In the genomic region with DNA sequence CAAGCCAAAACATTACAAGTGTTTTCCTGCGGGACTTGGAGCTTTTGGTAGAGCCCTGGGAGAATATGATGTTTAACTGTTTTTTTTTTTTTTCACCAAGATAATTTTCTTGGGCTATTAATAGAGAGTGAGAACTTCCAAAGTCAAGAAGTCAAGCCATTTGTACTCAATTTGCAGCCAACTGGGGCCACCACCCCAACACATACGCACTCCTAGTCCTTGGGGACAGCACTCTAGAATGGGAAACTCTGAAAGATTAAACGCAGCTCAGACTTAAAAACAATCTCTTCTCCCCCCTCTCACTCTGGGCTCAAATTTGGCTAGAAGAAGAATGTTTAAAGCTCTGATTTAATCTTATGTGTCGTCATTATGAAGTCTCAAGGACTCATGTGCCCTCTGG, we compare ENCODE assay signal across 17 mouse cellular contexts.
A peak's percentile ranks its signal among the peaks of the same experiment; 100 is the strongest.
DNase-seq lines count a peak whose midpoint lies in the region.
"Had no signal": no experiment of that assay in that cellular context is flagged by ENCODE, and none has a peak within 500 bp of the region (broad histone marks: within the 10 kb centered on the region; RNA-seq: fewer than 3 reads in every experiment).

No protein-coding gene starts in this region.

- DNase-seq in heart, adult 9 months (ENCODE audit: low spot score in 2 of 2), result peak; percentile 49 to 59
- DNase-seq in heart, postnatal 14 days, result no peak
- peak; percentile 17 for DNase-seq in kidney, postnatal 14 days
- DNase-seq in kidney, adult 8-10 months, result no peak
- peak; percentile 29 for DNase-seq in adipocyte (ENCODE audit: low spot score)
- DNase-seq in heart, postnatal 4 days, result peak; percentile 36
- DNase-seq: adrenal gland, adult 2 months; adrenal gland, postnatal 36 days; B cell, adult 2 months; cerebellum, adult 18-20 months; cerebellum, postnatal 10 days; kidney, postnatal 4 days; layer of hippocampus, postnatal 36 days; left cerebral cortex, postnatal 4 days; liver, postnatal 0 days; lung, postnatal 4 days; right cerebral cortex, postnatal 14 days had no signal

- intact Hi-C loops in heart, postnatal 14 days (cut with DNase I), result no loop called here

Comparison
In these comparisons a context has a peak if more than half of its experiments do, and no peak if none do; other contexts are left out.
1. DNase-seq: peak in heart, adult 9 months (2 of 2), kidney, postnatal 14 days (single experiment), adipocyte (single experiment) and heart, postnatal 4 days (single experiment); none in heart, postnatal 14 days (0 of 2) and kidney, adult 8-10 months (0 of 2).